Mouse (Mus musculus): Measurements from ENCODE around the gene Ccdc148.

The Ccdc148 gene

GRCm38 (mm10) chr2:59049686-59050085, 110.8 kb downstream of the Ccdc148 start:
- no peak for DNase-seq (ENCODE audit: low read depth)

- DNase-seq (ENCODE audit: low read depth): no peak
Measured at GRCm38 (mm10) chr2:59048775-59049451, 111.6 kb downstream of the Ccdc148 start.

DNA sequence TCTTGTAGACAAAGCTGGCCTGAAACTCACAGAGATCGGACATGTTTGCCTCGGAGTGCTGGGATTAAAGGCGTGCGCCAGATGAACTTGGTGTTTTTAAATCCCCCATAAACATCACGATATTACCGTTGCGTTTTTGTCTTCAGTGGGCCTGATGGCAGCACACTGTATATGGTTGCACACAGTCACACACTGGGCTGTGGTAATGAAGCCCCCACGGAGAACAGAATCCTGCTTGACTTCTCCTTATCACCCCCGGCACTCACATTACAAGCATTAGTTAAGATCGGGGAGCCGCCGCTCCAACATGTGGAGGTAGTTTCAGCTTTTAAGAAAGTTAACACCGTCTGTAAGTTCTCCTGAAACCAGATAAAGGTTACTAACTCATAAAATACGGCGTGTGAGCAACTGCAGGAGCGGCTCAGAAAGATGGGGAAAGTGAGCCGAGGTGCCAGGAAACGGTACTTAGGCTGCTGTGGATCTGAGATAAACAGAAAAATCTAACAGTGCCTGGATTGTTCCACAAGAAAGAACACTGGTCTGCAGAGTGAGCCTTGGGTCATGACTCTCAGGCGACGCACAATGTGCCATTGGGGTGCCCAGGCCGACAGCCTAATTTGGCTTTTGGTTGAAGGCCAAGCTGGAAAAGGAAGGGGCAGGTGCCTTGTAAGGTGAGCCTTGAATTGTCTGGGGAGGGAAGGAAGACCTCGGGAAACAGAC, 117.0 kb downstream of the Ccdc148 start:
- DNase-seq (ENCODE audit: low read depth): no peak

- DNase-seq (ENCODE audit: low read depth): no peak
Measured at GRCm38 (mm10) chr2:59042616-59043015, 117.9 kb downstream of the Ccdc148 start.

- no peak for DNase-seq (ENCODE audit: low read depth)
Measured at GRCm38 (mm10) chr2:59036433-59036832, 124.0 kb downstream of the Ccdc148 start.

GRCm38 (mm10) chr2:59035206-59035605, 125.3 kb downstream of the Ccdc148 start:
- no peak for DNase-seq (ENCODE audit: low read depth)

GRCm38 (mm10) chr2:59034281-59034680, 126.2 kb downstream of the Ccdc148 start:
- no peak for DNase-seq (ENCODE audit: low read depth)

DNA sequence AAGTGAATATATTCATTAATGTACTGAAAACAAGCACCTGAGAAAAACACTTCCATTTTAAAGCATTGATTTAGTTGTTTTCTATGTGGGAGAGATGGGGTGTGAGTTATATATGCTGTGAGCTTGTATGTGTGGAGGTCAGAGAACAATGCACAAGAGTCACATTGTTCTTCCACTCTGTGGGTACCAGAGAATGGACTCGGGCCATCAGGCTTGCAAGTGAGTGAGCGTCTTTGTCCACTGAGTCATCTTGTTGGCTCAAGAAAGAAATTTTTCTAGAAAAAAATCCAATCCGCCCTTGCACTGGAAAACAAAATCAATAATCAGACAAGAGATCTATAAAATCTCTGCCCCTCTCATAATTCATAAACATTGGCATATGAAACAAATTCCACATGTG, 135.9 kb downstream of the Ccdc148 start:
- no peak for DNase-seq (ENCODE audit: low read depth)

DNA sequence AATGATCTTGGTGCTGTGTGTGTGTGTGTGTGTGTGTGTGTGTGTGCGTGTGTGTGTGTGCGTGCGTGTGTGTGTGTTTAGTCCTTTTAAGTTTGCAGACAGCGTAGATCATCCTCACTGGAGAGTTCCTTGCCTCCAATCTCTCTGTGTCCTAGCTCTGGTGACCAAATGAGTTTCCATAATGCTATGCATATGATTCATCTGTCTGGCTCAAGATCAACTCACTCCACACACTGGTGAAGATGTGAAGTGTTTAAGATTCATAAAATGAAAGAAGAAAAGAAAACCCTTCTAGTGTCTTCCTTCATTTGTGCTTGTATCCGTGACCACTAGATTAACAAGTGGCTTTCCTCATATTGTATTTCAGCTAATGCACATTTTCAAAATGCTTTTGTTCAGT, 153.1 kb downstream of the Ccdc148 start:
- no peak for DNase-seq (ENCODE audit: low read depth)

DNA sequence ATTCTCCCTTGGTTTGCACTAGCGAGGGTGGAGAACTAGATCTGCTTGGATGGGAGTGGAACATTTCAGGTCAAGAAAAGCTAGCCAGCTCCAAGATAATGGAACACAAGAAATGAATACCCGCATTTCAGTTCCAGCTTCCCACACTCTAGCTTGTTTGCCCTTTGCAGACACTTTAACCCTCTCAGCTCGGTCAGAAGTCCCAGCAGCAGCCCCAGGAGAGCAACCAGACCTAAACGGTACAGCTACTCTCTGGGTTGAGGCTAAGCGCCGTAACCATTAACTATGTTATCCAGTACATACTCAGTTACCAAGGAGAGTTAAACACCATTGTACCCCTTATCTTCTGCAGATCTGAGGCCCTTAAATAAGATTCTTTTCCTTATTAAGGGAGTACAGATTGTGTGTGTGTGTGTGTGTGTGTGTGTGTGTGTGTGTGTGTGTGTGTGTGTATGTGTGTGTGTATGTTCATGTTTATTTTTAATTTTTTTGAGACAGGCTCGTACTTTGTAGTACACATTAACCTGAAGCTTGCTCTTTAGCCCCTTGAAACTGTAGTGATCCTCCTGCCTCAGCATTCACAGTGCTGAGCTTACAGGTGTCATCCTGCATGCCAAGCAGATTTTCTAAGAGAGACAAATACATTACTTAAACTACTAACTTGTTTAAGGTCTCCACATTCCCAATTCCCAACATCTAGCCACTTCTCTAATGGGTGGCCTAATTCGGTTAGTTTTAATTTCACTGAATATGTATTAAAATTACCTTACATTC, 153.7 kb downstream of the Ccdc148 start:
- no peak for DNase-seq (ENCODE audit: low read depth)

- no peak for DNase-seq (ENCODE audit: low read depth)
Measured at GRCm38 (mm10) chr2:58997151-58997550, 163.3 kb downstream of the Ccdc148 start.

- DNase-seq (ENCODE audit: low read depth): no peak
Measured at GRCm38 (mm10) chr2:58992431-58993191, 167.9 kb downstream of the Ccdc148 start.

- DNase-seq (ENCODE audit: low read depth): no peak
Measured at GRCm38 (mm10) chr2:58978095-58978494, 182.4 kb downstream of the Ccdc148 start.

GRCm38 (mm10) chr2:58971507-58972275, 188.8 kb downstream of the Ccdc148 start:
- DNase-seq (ENCODE audit: low read depth): no peak

DNA sequence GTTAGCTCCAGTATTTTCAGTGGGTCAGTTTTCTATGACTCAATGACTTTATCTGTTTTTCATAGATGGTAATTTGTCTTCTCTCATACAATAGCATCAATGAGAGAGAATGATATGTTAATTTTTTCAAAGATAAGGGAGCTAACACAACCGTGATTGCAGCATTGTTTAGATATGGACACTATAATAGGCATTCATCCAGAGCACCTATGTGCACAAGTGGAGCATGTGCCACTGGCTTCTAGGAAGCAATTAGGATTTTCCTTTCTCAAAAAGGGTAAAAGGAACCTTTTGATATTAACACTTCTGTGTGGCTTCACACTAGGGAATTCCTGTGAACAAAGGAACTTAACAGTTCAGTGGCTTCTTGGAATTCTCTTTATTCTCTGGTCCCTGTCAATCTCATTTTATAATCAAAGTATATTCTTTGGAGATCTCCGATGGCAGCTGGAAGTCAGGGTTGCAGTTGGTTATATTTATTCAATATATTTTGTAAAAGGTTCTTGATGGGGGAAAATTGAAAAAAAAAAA, 203.6 kb downstream of the Ccdc148 start:
- no peak for DNase-seq (ENCODE audit: low read depth)

DNA sequence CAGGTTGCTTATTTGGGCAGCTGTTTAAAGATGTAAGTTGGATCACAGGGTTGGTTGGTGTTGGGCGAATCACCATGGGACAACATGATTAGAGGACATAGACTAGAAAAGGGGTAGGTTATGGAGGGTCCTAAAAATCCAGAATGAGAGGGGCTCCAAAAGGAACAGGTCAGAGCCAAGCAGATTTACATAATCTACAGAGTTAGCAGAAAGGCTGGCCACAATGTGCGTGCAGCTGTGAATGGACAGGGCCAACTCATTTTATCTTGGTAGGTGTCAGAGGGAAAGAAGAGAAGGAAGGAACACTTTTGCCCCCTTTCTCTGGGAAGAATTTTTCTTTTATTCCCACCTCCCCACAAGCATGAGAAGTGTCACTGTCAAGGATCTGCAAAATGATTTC, 204.1 kb downstream of the Ccdc148 start:
- DNase-seq (ENCODE audit: low read depth): no peak

GRCm38 (mm10) chr2:58952101-58952500, 208.4 kb downstream of the Ccdc148 start:
- DNase-seq (ENCODE audit: low read depth): no peak

- DNase-seq (ENCODE audit: low read depth): no peak
Measured at GRCm38 (mm10) chr2:58948796-58949195, 211.7 kb downstream of the Ccdc148 start.

DNA sequence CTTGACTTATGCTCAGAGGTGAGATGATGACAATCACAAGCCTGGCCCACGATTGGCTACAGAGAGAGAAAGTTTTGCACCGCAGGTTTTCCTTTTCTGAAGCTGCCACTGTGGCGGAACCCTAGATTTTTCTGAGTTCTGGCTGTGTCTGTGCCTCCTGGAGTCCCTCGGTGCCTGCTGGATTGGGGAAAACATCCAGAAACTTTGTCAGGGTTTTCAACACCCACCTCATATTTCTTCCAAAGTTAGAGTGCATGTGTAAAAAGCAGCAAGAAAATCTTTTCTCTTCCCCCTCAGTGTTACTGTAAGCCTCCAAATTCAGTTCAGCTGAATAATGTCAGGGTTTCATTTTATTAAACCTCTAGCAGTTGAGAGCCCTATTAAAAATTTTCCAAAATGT, 219.1 kb downstream of the Ccdc148 start:
- no peak for DNase-seq (ENCODE audit: low read depth)

DNA sequence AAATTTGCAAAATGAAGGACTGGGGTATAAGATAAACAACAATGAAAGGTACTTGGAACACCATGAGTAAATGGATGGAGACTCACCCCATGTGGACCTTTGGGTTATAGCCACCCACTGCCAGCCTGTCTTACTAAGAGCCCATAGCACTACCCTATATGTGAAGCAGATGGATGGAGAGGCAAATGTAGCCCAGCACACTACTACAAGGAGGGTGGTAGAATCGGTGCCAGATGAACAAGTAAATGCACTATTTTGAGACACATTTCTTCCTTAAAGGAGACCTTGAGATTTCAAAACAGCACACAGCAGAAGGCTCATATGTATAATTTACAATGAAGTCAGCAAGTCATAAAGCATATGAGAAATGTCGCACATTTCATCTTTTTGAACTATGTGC, 234.9 kb downstream of the Ccdc148 start:
- no peak for DNase-seq (ENCODE audit: low read depth)

DNA sequence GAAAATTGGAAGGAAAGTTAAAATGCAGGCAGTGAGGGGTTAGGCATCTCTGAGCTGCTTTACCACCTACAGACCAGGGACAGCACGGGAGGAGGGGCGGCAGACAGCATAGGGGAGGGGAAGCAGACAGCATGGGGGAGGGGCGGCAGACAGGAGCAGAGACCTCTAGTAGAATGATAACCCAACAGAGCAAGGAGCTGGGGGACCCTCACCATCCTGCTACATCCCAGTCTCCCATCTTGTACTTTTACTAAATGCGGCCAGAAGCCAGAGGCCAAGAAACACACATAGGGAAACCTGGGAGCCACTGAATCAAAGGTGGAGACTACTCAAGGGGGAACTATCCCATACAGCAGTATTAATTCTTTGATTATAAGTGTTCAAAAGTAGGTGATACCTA, 242.1 kb downstream of the Ccdc148 start:
- no peak for DNase-seq (ENCODE audit: low read depth)
